Mouse (Mus musculus) neural tube, embryonic 12.5 days (tissue): Measurements from ENCODE around the gene Gm49325. TPM values are rescaled to one million over a fixed set of nuclear protein-coding genes. Genes with fewer than 3 reads are reported as not detected.
"Not testable (repeated sequence)": the region's sequence is repeated elsewhere in the genome, so short reads cannot be mapped to it uniquely, and the experiment has no call there.

ENCODE experiments used
- ATAC-seq: fragments of 200-750 bp; cut with Nextera tagmentation; 2 replicates; pipeline ENCODE4 v1.8.0; 2017; ENCODE audit warnings: low read depth, mild to moderate bottlenecking, moderate TSS enrichment, moderate library complexity; ENCODE audit not compliant: low FRiP score
- H3K27ac ChIP-seq: fragments of 300-500 bp; sonication (generic); 2 replicates; pipeline ENCODE4 v1.5.1; 2016
- H3K27me3 ChIP-seq: fragments of 300-500 bp; sonication (generic); replicated peaks from 2 replicates; pipeline ENCODE4 v1.6.1; 2016; ENCODE audit warnings: mild to moderate bottlenecking
- H3K36me3 ChIP-seq: fragments of 300-500 bp; sonication (generic); 2 replicates; pipeline ENCODE4 v1.6.1; 2016; ENCODE audit warnings: mild to moderate bottlenecking
- H3K4me1 ChIP-seq: fragments of 300-500 bp; sonication (generic); 2 replicates; pipeline ENCODE4 v1.6.1; 2016
- H3K4me2 ChIP-seq: fragments of 300-500 bp; sonication (generic); replicated peaks from 2 replicates; pipeline ENCODE4 v1.6.1; 2016; ENCODE audit warnings: mild to moderate bottlenecking
- H3K4me3 ChIP-seq: fragments of 300-500 bp; sonication (generic); 2 replicates; pipeline ENCODE4 v1.5.1; 2016
- H3K9ac ChIP-seq: fragments of 300-500 bp; sonication (generic); 2 replicates; pipeline ENCODE4 v1.6.1; 2016; ENCODE audit warnings: mild to moderate bottlenecking
- H3K9me3 ChIP-seq: fragments of 300-500 bp; sonication (generic); 2 replicates; pipeline ENCODE4 v1.6.1; 2016; ENCODE audit warnings: mild to moderate bottlenecking
- WGBS: fragments of 180-500 bp; shearing (Covaris S2); methylation state at CpG from one replicate; pipeline ENCODE4 v1.1.7; 2016; 5-methylcytosine and 5-hydroxymethylcytosine counted together
- polyA plus RNA-seq: library from polyadenylated mRNA; unstranded; fragments of >200 nt; fragmentation: Nextera tagmentation; extraction: Ambion mirVana; gene quantifications from 2 replicates; pipeline ENCODE4 v1.2.1, GENCODE M21; 2016

Gm49325 gene
- polyA plus RNA-seq, 1 experiment from 2014 or later: 7.6 TPM

DNA sequence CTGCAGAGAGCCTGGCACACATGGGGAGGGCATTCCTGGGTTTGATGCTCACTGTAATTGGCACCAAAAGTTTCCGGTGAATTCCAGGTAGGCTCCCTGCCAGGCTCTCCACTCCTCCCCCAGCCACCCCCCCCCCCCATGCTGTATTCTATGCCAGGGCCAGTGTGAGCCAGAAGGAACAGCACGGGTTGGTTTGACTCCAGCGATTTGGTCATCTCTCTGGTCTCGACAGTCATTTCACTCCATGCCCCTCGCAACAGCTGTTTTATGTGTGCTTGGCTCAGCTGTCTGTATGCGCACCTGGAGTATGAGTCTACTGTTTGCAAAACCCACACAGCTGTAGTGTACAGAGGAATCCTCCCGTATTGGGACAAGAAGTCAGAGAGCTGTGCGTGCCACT, 60.3 kb downstream of the Gm49325 start:
- ATAC-seq: no peak
- 86% methylated on average over 8 of the region's 8 CpGs for WGBS
- Histone ChIP-seq H3K4me1 (peaks cover 6% of the 10 kb centered on the region; the same call in 1 of the 2 replicates), H3K27ac (no peak overlapping the region), H3K36me3 (no peaks in the 10 kb centered on the region), H3K4me3 (no peak overlapping the region), H3K9me3 (no peaks in the 10 kb centered on the region), H3K27me3 (no peaks in the 10 kb centered on the region), H3K4me2 (no peak overlapping the region), H3K9ac (no peak overlapping the region)

DNA sequence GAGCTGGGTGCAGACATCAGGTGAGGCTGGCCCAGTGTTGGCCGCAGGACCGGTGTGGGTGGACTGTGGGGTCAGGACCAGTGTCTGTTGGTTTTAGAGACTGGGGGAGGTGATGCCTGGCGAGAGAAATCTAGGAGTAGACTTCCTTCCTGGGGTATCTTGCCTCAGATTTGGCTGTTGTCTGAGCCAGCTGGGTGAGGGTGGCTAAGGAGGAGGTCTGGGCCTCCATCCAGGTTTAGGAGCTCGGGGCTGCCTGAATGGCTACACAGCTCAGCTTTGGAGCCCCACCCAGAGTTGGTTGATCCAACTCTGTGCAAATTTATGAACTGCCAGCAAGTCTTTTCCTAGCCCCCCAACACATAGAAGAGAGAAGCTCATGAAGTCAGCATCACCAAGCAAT, 61.4 kb downstream of the Gm49325 start:
- H3K27me3 ChIP-seq: no peaks in the 10 kb centered on the region
- no peak overlapping the region for H3K4me2 ChIP-seq
- H3K9ac ChIP-seq: no peak overlapping the region
- H3K27ac ChIP-seq: no peak overlapping the region
- ATAC-seq: no peak
- no peaks in the 10 kb centered on the region for H3K36me3 ChIP-seq
- peaks cover 6% of the 10 kb centered on the region; the same call in 1 of the 2 replicates for H3K4me1 ChIP-seq
- H3K4me3 ChIP-seq: no peak overlapping the region
- no peaks in the 10 kb centered on the region for H3K9me3 ChIP-seq
- WGBS: 97% methylated on average over 4 of the region's 4 CpGs

DNA sequence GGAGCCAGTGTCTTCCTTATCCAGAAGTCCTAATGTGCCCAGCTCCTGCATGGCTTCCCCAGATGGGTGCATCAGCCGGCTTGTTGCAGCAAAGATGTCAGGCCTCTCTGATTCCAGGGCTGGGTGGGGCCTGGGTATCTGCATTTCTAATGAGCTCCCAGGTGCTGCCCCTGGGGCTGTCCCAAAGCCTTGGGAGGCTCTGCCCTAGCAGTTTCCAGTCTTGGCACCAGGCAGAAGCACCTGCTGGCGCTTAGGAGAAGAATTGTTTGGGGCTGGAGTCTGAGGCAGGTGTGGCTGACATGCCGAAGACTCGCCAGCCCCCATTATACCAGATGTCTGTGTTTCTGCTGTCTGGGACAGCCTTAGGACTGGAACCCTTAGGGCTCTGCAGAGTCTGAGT, 64.7 kb downstream of the Gm49325 start:
- Histone ChIP-seq H3K27ac (no peak overlapping the region), H3K36me3 (no peaks in the 10 kb centered on the region)

DNA sequence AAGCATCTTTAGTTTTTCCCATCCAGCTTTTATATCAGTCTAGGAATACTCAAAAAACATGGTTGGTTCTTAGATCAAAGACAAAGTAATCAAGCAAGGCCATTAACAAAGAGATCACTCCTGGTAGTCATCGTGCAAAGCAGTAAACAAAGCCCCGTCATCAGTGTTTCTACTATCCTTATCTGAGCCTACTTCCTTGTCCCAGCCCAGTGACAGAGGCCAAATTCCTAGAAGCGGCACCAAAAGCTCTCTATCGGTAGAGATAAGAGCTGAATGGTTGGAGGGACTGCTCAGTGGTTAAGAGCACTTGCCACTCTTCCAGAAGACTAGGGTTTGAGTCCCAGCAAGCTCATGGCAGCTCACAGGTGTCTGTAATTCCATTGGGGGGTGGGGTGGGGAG, 65.5 kb downstream of the Gm49325 start:
- Histone ChIP-seq H3K36me3 (no peaks in the 10 kb centered on the region), H3K4me1 (no peaks in the 10 kb centered on the region), H3K27me3 (peaks cover 10% of the 10 kb centered on the region), H3K9ac (no peak overlapping the region), H3K27ac (no peak overlapping the region), H3K4me3 (no peak overlapping the region), H3K4me2 (no peak overlapping the region), H3K9me3 (no peaks in the 10 kb centered on the region)
- 86% methylated on average over 4 of the region's 4 CpGs for WGBS
- no peak for ATAC-seq

More for the DNA sequence above, 64.7 kb downstream of the Gm49325 start:
- 80% methylated on average over 4 of the region's 4 CpGs for WGBS
- no peak for ATAC-seq
- no peak overlapping the region for H3K4me2 ChIP-seq
- H3K27me3 ChIP-seq: peaks cover 2% of the 10 kb centered on the region; the same call in 1 of the 2 replicates
- H3K9me3 ChIP-seq: no peaks in the 10 kb centered on the region
- no peak overlapping the region for H3K4me3 ChIP-seq
- no peak overlapping the region for H3K9ac ChIP-seq
- no peaks in the 10 kb centered on the region for H3K4me1 ChIP-seq

DNA sequence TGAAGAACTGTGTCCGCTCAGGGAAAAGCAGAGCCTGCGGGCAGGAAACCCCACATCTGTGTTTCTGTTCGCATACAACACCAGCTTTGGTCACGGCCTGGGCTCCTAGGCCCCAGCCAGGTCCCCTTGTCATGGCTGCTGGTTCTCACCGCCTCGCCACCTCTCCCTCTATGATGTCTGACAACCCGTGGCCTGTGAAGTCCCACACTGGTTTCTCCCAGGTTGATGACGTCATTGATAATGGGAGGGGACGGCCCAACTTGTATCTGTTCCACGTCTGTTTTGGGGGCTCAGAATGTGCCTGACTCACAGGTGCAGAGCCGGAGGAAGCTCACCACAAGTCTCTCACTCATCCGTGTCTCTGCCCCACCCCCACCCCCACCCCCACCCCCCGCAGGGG, 67.8 kb downstream of the Gm49325 start:
- ATAC-seq: no peak
- H3K4me1 ChIP-seq: peaks cover 8% of the 10 kb centered on the region
- H3K27ac ChIP-seq: no peak overlapping the region
- no peak overlapping the region for H3K9ac ChIP-seq
- H3K4me2 ChIP-seq: no peak overlapping the region
- WGBS: 59% methylated on average over 13 of the region's 13 CpGs
- H3K4me3 ChIP-seq: no peak overlapping the region
- H3K36me3 ChIP-seq: no peaks in the 10 kb centered on the region
- H3K9me3 ChIP-seq: no peaks in the 10 kb centered on the region
- H3K27me3 ChIP-seq: peaks cover 32% of the 10 kb centered on the region

DNA sequence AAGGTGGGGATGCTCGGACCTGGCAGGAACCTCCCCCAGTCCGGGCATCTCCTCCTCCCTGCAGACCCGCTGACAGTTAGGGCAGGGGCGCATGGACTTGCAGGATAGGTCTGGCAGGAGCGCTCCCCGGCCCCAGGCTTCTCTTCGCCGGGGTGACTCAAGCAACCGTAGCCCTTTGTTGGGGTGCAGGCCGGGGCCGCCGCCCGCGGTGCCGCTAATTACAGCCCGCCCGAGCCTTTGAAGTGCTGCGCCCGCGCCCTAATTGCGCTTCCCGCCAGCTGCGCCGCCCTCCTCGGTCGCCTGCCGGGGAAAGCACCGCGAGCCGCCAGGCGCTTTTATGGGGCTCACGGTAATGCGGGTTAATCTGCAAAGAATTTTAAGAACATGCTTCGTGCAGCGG, 71.6 kb downstream of the Gm49325 start:
- H3K27me3 ChIP-seq: peaks cover 42% of the 10 kb centered on the region
- H3K4me3 ChIP-seq: peak overlapping the region; percentile 23
- no peaks in the 10 kb centered on the region for H3K36me3 ChIP-seq
- no peak overlapping the region for H3K27ac ChIP-seq
- 0 out of 2 replicates have a peak overlapping the region, but pooled peaks have one; percentile 29 for H3K9ac ChIP-seq
- H3K4me2 ChIP-seq: peak overlapping the region; percentile 63
- H3K9me3 ChIP-seq: no peaks in the 10 kb centered on the region
- peaks cover 8% of the 10 kb centered on the region for H3K4me1 ChIP-seq
- under 1% methylated on average over 35 of the region's 35 CpGs for WGBS
- no peak; the same call in 1 of the 2 replicates for ATAC-seq

DNA sequence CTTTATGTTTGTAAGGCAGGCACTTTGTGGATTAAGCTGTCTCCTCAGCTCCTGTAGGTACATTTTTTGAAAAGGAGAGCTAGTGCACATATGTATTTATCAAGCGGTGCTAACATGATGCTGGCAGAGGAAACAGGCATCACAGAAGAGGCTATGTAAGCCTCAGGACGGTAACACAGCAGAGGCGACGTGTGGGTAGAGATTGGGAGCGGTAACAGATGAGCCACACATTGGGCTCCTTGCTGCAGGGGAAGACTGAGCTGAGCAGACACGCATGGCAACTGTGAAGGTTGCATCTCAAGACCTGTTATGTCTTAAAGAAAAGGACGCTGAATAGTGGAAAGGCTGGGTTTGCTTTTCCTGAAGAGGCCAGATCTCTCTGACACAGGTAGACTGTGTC, 77.0 kb downstream of the Gm49325 start:
- H3K27ac ChIP-seq: no peak overlapping the region
- no peak overlapping the region for H3K4me2 ChIP-seq
- H3K36me3 ChIP-seq: no peaks in the 10 kb centered on the region
- whole genome bisulfite sequencing: 77% methylated on average over 7 of the region's 7 CpGs
- peaks cover 47% of the 10 kb centered on the region for H3K27me3 ChIP-seq
- no peak overlapping the region for H3K9ac ChIP-seq
- ATAC-seq: no peak
- no peaks in the 10 kb centered on the region for H3K9me3 ChIP-seq
- H3K4me3 ChIP-seq: no peak overlapping the region
- peaks cover 5% of the 10 kb centered on the region for H3K4me1 ChIP-seq

DNA sequence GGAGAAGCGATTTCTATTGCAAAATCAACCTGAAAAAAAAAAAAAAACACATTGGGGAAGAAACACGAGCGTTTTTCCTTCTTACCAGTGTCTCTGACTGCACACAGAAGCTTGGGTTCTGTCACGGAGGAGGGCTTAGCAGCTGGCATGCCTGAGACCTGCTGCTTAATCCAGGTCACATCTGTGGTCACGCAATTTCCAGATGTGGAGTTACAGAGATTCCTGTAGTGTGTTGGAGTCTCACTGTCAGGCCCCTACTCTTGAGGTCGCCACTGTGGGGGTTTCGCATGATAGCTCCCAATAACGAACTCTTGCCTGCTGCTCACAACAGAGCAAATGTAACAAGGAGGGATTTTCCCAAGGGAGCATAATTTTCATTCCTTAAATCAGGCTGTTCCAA, 78.2 kb downstream of the Gm49325 start:
- Histone ChIP-seq H3K9ac (no peak overlapping the region), H3K4me2 (no peak overlapping the region), H3K27ac (no peak overlapping the region), H3K4me1 (peaks cover 9% of the 10 kb centered on the region), H3K9me3 (no peaks in the 10 kb centered on the region), H3K36me3 (no peaks in the 10 kb centered on the region), H3K4me3 (no peak overlapping the region), H3K27me3 (peaks cover 42% of the 10 kb centered on the region)
- 41% methylated on average over 8 of the region's 8 CpGs for WGBS
- ATAC-seq: no peak

DNA sequence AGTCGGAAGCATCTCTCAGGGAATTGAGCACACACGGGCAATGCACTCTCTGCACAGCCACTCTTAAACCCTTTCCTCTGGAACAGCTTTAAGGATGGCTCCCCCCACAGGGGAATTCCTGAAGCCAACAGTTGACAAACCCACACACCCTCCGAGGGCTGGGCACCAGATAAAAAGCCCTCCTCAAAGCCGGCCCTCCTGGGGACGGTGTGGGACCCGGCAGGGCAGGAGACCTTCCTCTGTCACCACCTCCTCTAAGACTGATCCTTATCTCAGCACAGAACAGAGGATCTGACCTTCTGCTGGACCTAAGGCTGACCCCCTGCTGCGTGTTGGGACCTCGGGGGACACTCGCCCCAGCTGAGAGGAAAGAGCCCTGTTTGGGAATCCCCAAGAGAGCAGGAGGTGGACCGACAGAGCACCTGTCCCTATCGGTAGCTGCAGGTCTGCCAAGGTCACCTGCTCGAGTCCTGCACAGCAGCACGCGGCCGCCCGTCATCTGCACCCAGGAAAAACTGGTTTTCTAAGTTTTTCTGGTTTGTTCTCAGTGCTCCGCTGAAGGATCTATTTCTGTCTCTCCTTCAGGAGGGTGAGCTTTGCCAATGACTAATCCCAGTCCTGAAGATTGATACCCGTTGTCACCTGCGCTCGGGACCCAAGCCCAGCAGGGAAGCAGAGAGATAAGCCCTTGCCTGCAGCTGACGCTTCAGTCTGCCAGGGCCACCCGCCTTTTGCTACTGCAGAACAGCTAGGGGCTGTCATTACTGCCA, 80.1 kb downstream of the Gm49325 start, which contains the start of gene Tspear:
Tspear (plus strand) TSS at position 675 of the 770 bp plus-strand sequence.
- H3K4me1 ChIP-seq: peaks cover 15% of the 10 kb centered on the region
- H3K9ac ChIP-seq: no peak within 1 kb of the TSS
- ATAC-seq: no peak
- no peaks in the 10 kb centered on the region for H3K36me3 ChIP-seq
- H3K27me3 ChIP-seq: peaks cover 36% of the 10 kb centered on the region
- WGBS: 8% methylated on average over 22 of the region's 22 CpGs
- no peak within 1 kb of the TSS for H3K27ac ChIP-seq
- no peak within 1 kb of the TSS for H3K4me2 ChIP-seq
- H3K9me3 ChIP-seq: no peaks in the 10 kb centered on the region
- no peak within 1 kb of the TSS for H3K4me3 ChIP-seq

DNA sequence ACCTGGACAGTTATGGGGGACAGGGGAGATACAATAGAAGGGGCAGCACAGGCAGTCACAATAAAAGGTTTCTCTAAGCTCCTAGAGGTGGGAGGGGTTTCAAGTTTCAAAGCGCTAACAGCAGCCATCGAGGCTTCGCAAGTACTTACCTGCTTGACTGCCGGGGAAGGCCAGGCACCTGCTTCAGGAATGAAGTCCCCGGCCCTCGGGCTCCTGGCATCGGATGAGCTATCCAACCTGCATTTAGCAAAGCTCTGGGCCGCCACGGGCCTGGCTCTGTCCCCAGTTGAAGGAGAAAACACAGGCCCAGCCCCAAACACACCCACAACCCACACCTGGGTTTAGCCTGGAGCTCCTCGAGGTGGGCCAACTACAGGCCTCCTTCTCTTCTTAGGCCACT, 81.0 kb downstream of the Gm49325 start:
- H3K9me3 ChIP-seq: no peaks in the 10 kb centered on the region
- H3K4me1 ChIP-seq: peaks cover 15% of the 10 kb centered on the region
- H3K36me3 ChIP-seq: no peaks in the 10 kb centered on the region
- no peak overlapping the region for H3K4me3 ChIP-seq
- peaks cover 36% of the 10 kb centered on the region for H3K27me3 ChIP-seq
- no peak for ATAC-seq
- WGBS: 25% methylated on average over 10 of the region's 10 CpGs
- no peak overlapping the region for H3K4me2 ChIP-seq
- no peak overlapping the region for H3K27ac ChIP-seq
- H3K9ac ChIP-seq: no peak overlapping the region

DNA sequence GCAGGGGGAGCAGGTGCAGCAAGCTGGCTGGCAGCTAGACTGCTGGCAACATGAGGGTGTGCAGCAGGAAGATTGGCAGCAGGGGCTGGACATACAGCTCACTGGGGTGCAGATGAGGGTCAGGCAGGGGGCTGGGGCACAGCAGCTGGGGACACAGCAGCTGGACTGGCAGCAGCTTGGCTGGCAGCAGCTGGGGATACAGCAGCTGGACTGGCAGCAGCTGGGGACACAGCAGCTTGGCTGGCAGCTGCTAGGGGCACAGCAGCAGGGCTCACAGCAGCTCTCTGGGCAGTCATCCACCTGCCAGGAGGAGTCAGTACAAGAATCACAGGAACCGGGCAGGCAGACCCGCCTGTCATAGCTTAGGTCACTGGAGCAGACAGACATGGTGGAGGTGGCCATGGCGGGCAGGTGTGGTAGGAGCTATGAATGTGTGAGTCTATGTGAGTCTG, 84.4 kb downstream of the Gm49325 start, which contains the start of gene Gm19402:
Gm19402 (minus strand) TSS at position 402 of the 452 bp plus-strand sequence.
- Histone ChIP-seq H3K4me1 (peaks cover 15% of the 10 kb centered on the region), H3K27me3 (peaks cover 31% of the 10 kb centered on the region)
- ATAC-seq, H3K9ac ChIP-seq, H3K27ac ChIP-seq, H3K4me2 ChIP-seq, H3K9me3 ChIP-seq, H3K36me3 ChIP-seq, H3K4me3 ChIP-seq: not testable (repeated sequence)
- WGBS: 75% methylated on average over 3 of the region's 3 CpGs
